Mouse (Mus musculus): ENCODE measurements at regions not wholly inside any gene's neighbourhood (a gene's known extent, or its start where the extent isn't known, plus 50 kb on each side); places are given as distances from the start of the nearest gene placed in this dataset. TPM values are rescaled to one million over a fixed set of nuclear protein-coding genes. Genes with fewer than 3 reads are reported as not detected.

DNA sequence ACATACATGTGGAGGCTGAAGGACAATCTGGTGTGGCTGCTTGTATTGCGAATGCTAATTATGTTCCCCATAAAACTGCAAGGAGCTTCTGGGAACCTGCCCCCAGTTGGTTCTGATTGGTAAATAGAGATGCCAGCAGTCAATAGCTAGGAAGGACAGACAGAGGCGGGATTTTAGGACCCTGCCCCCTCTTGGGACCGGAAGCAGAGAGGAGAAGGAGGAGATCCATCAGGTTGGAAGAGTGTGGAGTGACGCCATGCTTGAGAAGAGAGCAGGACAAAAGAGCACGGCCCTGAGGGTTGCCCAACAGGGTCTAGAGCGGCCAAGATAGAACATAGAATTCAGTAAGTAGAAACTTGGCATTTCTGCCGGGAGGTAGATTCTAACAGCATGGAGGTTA, 50.4 kb upstream of the Zfp64 start:
- H3K9me3 ChIP-seq (replicated peaks; ENCODE audit: control insufficient read depth, low read length): no peaks in the 10 kb centered on the region
- no peak overlapping the region for H3K4me3 ChIP-seq (ENCODE audit: low read depth, low read length)
- no peak for ATAC-seq (replicated peaks; ENCODE audit: insufficient number of reproducible peaks, low FRiP score, low TSS enrichment, low read depth)
- no peak overlapping the region for H3K9ac ChIP-seq (replicated peaks; ENCODE audit: low read length)
- WGBS: 93% methylated on average over 7 of the region's 7 CpGs
- H3K27ac ChIP-seq (replicated peaks; ENCODE audit: low read depth, low read length): no peak overlapping the region
- no peaks in the 10 kb centered on the region for H3K27me3 ChIP-seq (ENCODE audit: control insufficient read depth, insufficient read depth, low read length)
- H3K4me2 ChIP-seq (ENCODE audit: low read depth, low read length): no peak overlapping the region
- H3K36me3 ChIP-seq (replicated peaks; ENCODE audit: control insufficient read depth, insufficient read depth, low read depth, low read length): no peaks in the 10 kb centered on the region
- DNase-seq (ENCODE audit: low spot score): no peak
- H3K4me1 ChIP-seq (ENCODE audit: control insufficient read depth, insufficient read depth, low read length): no peaks in the 10 kb centered on the region

Small RNAs in the stretch of these regions (microRNA-seq; reads per million reads assigned to microRNA genes)
- gene Gm26469 (ENCODE audit: borderline number of aligned reads): not detected
